In genomic region chr15:82974471-82974870, GRCm38 (mm10) we compare ENCODE assay signal across 28 mouse cellular contexts. TPM values are rescaled to one million over a fixed set of nuclear protein-coding genes. Genes with fewer than 3 reads are reported as not detected.
A peak's percentile ranks its signal among the peaks of the same experiment; 100 is the strongest.
DNase-seq lines count a peak whose midpoint lies in the region; ATAC-seq and TF ChIP-seq lines count a peak whose summit lies in the region.
"Had no signal": no experiment of that assay in that cellular context is flagged by ENCODE, and none has a peak within 500 bp of the region (broad histone marks: within the 10 kb centered on the region; RNA-seq: fewer than 3 reads in every experiment).

No protein-coding gene starts in this region.

- H3K36me3 ChIP-seq in forebrain, embryonic 15.5 days, result no peaks in the 10 kb centered on the region
- H3K36me3 ChIP-seq in forebrain, embryonic 11.5 days (ENCODE audit: control insufficient read depth, insufficient read depth, low read length), result no peaks in the 10 kb centered on the region
- H3K36me3 ChIP-seq in midbrain, embryonic 13.5 days, result no peaks in the 10 kb centered on the region
- no peaks in the 10 kb centered on the region for H3K36me3 ChIP-seq in midbrain, postnatal 0 days (ENCODE audit: insufficient read depth, low read length)
- H3K36me3 ChIP-seq in myocyte (ENCODE audit: control insufficient read depth, insufficient read depth), result no peaks in the 10 kb centered on the region
- H3K36me3 ChIP-seq: forebrain, embryonic 10.5 days; hindbrain, embryonic 10.5 days; hindbrain, embryonic 15.5 days; liver, embryonic 15.5 days; lung, embryonic 15.5 days; neural tube, embryonic 15.5 days had no signal

- no peaks in the 10 kb centered on the region for H3K79me2 ChIP-seq in myocyte (ENCODE audit: control insufficient read depth, insufficient read depth)

- no peak for TF ChIP-seq POLR2A in brain, embryonic 14.5 days (IDR thresholded peaks at IDR 0.05; ENCODE audit: borderline replicate concordance, extremely low read depth, insufficient read depth, insufficient read length, poor library complexity, severe bottlenecking)
- TF ChIP-seq POLR2A in myocyte (IDR thresholded peaks at IDR 0.05; ENCODE audit: insufficient read length, low read depth), result no peak

- ATAC-seq in forebrain, embryonic 15.5 days (replicated peaks), result no peak
- no peak for ATAC-seq in forebrain, embryonic 11.5 days (replicated peaks; ENCODE audit: low FRiP score)
- no peak for ATAC-seq in midbrain, embryonic 13.5 days
- ATAC-seq in midbrain, postnatal 0 days (ENCODE audit: low FRiP score), result no peak
- ATAC-seq: forebrain, postnatal 0 days; Patski had no signal

- 0 out of 2 replicates have a peak, but pooled peaks cover 3% of the 10 kb centered on the region for H3K27me3 ChIP-seq in forebrain, embryonic 15.5 days
- no peaks in the 10 kb centered on the region; the same call in 1 of the 2 replicates for H3K27me3 ChIP-seq in forebrain, embryonic 11.5 days (ENCODE audit: control insufficient read depth, insufficient read depth, low read length)
- H3K27me3 ChIP-seq in midbrain, embryonic 13.5 days, result peaks cover 12% of the 10 kb centered on the region; the same call in 1 of the 2 replicates
- H3K27me3 ChIP-seq in midbrain, postnatal 0 days (ENCODE audit: insufficient read depth, low read length), result no peaks in the 10 kb centered on the region
- peaks cover 68% of the 10 kb centered on the region for H3K27me3 ChIP-seq in myocyte (ENCODE audit: control insufficient read depth, insufficient read depth, insufficient read length)
- H3K27me3 ChIP-seq: liver, embryonic 15.5 days; lung, embryonic 15.5 days had no signal

- TF ChIP-seq CTCF in midbrain, postnatal 0 days (IDR thresholded peaks at IDR 0.05), result no peak
- TF ChIP-seq CTCF in brain, embryonic 14.5 days (IDR thresholded peaks at IDR 0.05; ENCODE audit: borderline replicate concordance, extremely low read depth, insufficient read depth, insufficient read length), result no peak

- DNase-seq in forebrain, embryonic 11.5 days (ENCODE audit: low spot score), result no peak
- no peak for DNase-seq in midbrain, postnatal 0 days (ENCODE audit: low spot score)
- DNase-seq in brain, embryonic 14.5 days (ENCODE audit: low read depth), result peak; percentile 32
- no peak for DNase-seq in cerebellum, adult 18-20 months
- no peak for DNase-seq in yolk sac, embryonic 10.5 days (ENCODE audit: low spot score)
- DNase-seq: adrenal gland, postnatal 10 days; cerebellum, adult 2 months; cerebellum, postnatal 14 days; forebrain, postnatal 0 days; heart, adult 2 months; heart, postnatal 14 days; kidney, adult 8-10 months; kidney, postnatal 4 days; left cerebral cortex, postnatal 4 days; retina, postnatal 1 day; right cerebral cortex, postnatal 14 days had no signal

- H3K9me3 ChIP-seq in forebrain, embryonic 15.5 days, result no peaks in the 10 kb centered on the region
- no peaks in the 10 kb centered on the region for H3K9me3 ChIP-seq in forebrain, embryonic 11.5 days (ENCODE audit: control insufficient read depth, low read length)
- H3K9me3 ChIP-seq in midbrain, embryonic 13.5 days, result no peaks in the 10 kb centered on the region
- H3K9me3 ChIP-seq in midbrain, postnatal 0 days (ENCODE audit: low read length), result no peaks in the 10 kb centered on the region
- H3K9me3 ChIP-seq: forebrain, embryonic 10.5 days; hindbrain, embryonic 10.5 days; hindbrain, embryonic 15.5 days; liver, embryonic 15.5 days; lung, embryonic 15.5 days; neural tube, embryonic 15.5 days had no signal

- H3ac ChIP-seq in myocyte (ENCODE audit: control insufficient read depth, insufficient read length), result no peak overlapping the region

- H3K4me3 ChIP-seq in forebrain, embryonic 15.5 days, result no peak overlapping the region
- no peak overlapping the region for H3K4me3 ChIP-seq in forebrain, embryonic 11.5 days (ENCODE audit: low read depth, low read length)
- no peak overlapping the region for H3K4me3 ChIP-seq in midbrain, embryonic 13.5 days (replicated peaks)
- no peak overlapping the region for H3K4me3 ChIP-seq in midbrain, postnatal 0 days (ENCODE audit: low read depth, low read length)
- no peak overlapping the region for H3K4me3 ChIP-seq in myocyte
- H3K4me3 ChIP-seq: forebrain, embryonic 10.5 days; heart, adult 2 months; hindbrain, embryonic 10.5 days; hindbrain, embryonic 15.5 days; liver, embryonic 15.5 days; lung, embryonic 15.5 days; neural tube, embryonic 15.5 days had no signal

- peaks cover 15% of the 10 kb centered on the region for H3K4me1 ChIP-seq in forebrain, embryonic 15.5 days
- H3K4me1 ChIP-seq in forebrain, embryonic 11.5 days (replicated peaks; ENCODE audit: control insufficient read depth, insufficient read depth, low read length), result no peaks in the 10 kb centered on the region; the same call in 1 of the 2 replicates
- peaks cover 18% of the 10 kb centered on the region for H3K4me1 ChIP-seq in midbrain, embryonic 13.5 days (replicated peaks)
- H3K4me1 ChIP-seq in midbrain, postnatal 0 days (ENCODE audit: insufficient read depth, low read length), result no peaks in the 10 kb centered on the region
- H3K4me1 ChIP-seq: liver, embryonic 15.5 days had no signal

- no peak overlapping the region for H3K9ac ChIP-seq in forebrain, embryonic 15.5 days (replicated peaks)
- H3K9ac ChIP-seq in forebrain, embryonic 11.5 days (ENCODE audit: low read length), result no peak overlapping the region
- H3K9ac ChIP-seq in midbrain, embryonic 13.5 days (replicated peaks), result 0 out of 2 replicates have a peak overlapping the region, but pooled peaks have one; percentile 1
- H3K9ac ChIP-seq in midbrain, postnatal 0 days (replicated peaks; ENCODE audit: low read length, poor library complexity, severe bottlenecking), result no peak overlapping the region
- H3K9ac ChIP-seq: forebrain, postnatal 0 days; hindbrain, embryonic 15.5 days; liver, embryonic 15.5 days; lung, embryonic 15.5 days; neural tube, embryonic 15.5 days had no signal

- peak overlapping the region; percentile 53 for H3K27ac ChIP-seq in forebrain, embryonic 15.5 days (replicated peaks)
- no peak overlapping the region for H3K27ac ChIP-seq in forebrain, embryonic 11.5 days (ENCODE audit: low read depth, low read length)
- no peak overlapping the region for H3K27ac ChIP-seq in midbrain, embryonic 13.5 days
- H3K27ac ChIP-seq in midbrain, postnatal 0 days (ENCODE audit: low read depth, low read length), result no peak overlapping the region
- H3K27ac ChIP-seq: forebrain, embryonic 10.5 days; heart, adult 2 months; hindbrain, embryonic 10.5 days; hindbrain, embryonic 15.5 days; kidney, postnatal 0 days; liver, embryonic 15.5 days; lung, embryonic 15.5 days; neural tube, embryonic 15.5 days had no signal

- WGBS in forebrain, embryonic 15.5 days, result 63% methylated on average over 1 of the region's 1 CpGs
- 89% methylated on average over 1 of the region's 1 CpGs for WGBS in forebrain, embryonic 11.5 days
- WGBS in midbrain, embryonic 13.5 days, result 78% methylated on average over 1 of the region's 1 CpGs
- WGBS in midbrain, postnatal 0 days, result 71% methylated on average over 1 of the region's 1 CpGs

- H3K4me2 ChIP-seq in forebrain, embryonic 15.5 days (replicated peaks), result no peak overlapping the region
- H3K4me2 ChIP-seq in forebrain, embryonic 11.5 days (ENCODE audit: low read depth, low read length, severe bottlenecking), result no peak overlapping the region
- no peak overlapping the region for H3K4me2 ChIP-seq in midbrain, embryonic 13.5 days (replicated peaks)
- H3K4me2 ChIP-seq in midbrain, postnatal 0 days (ENCODE audit: low read depth, low read length, poor library complexity, severe bottlenecking), result no peak overlapping the region
- H3K4me2 ChIP-seq in myocyte (ENCODE audit: low read depth), result no peak overlapping the region
- H3K4me2 ChIP-seq: hindbrain, embryonic 15.5 days; liver, embryonic 15.5 days; lung, embryonic 15.5 days; midbrain, embryonic 11.5 days; neural tube, embryonic 15.5 days had no signal

TF ChIP-seq in myocyte, 11 proteins besides CTCF, POLR2A, EP300 and RAD21:
- no peak for TF ChIP-seq CEBPB (IDR thresholded peaks at IDR 0.05; ENCODE audit: insufficient read depth, poor library complexity, severe bottlenecking)
- peak in 2 of 3 experiments; percentile 21 to 35 for TF ChIP-seq MYOD1 (IDR thresholded peaks at IDR 0.05; ENCODE audit: control insufficient read depth in 1 of 3, insufficient read length in 2 of 3, low read depth in 2 of 3)

RNA-seq across cellular contexts. Expression of gene Tcf20, which starts 13.2 kb away (rescaled TPM):
- 18.2 and 18.7 TPM in 2 replicates for polyA plus RNA-seq in forebrain, embryonic 15.5 days (2015; fragmentation: Nextera tagmentation; extraction: Ambion mirVana)
- 12.1 and 12.6 TPM in 2 replicates for polyA plus RNA-seq in forebrain, embryonic 11.5 days (2014; fragmentation: Nextera tagmentation; extraction: Ambion mirVana)
- polyA plus RNA-seq in midbrain, embryonic 13.5 days (2015; fragmentation: Nextera tagmentation; extraction: Ambion mirVana), result 15.6 and 16.0 TPM in 2 replicates
- 125 and 131 TPM in 2 replicates for total RNA-seq in midbrain, postnatal 0 days (2014; rRNA removed)
- polyA plus RNA-seq in midbrain, postnatal 0 days (2015; fragmentation: Nextera tagmentation; extraction: Ambion mirVana), result 10.6 and 11.8 TPM in 2 replicates
- 34.0 and 46.8 TPM in 2 replicates for polyA plus RNA-seq in brain, embryonic 14.5 days (2012; rRNA removed)
- 11.1 TPM for polyA plus RNA-seq in myocyte (2012; fragmentation: generic; extraction: Trizol)

RNA-seq across cellular contexts. Expression of gene Nfam1, which starts 58.6 kb away (rescaled TPM):
- 1.6 and 1.8 TPM in 2 replicates for polyA plus RNA-seq in forebrain, embryonic 15.5 days (2015; fragmentation: Nextera tagmentation; extraction: Ambion mirVana)
- 1.7 and 2.9 TPM in 2 replicates for polyA plus RNA-seq in forebrain, embryonic 11.5 days (2014; fragmentation: Nextera tagmentation; extraction: Ambion mirVana)
- 2.4 and 2.5 TPM in 2 replicates for polyA plus RNA-seq in midbrain, embryonic 13.5 days (2015; fragmentation: Nextera tagmentation; extraction: Ambion mirVana)
- total RNA-seq in midbrain, postnatal 0 days (2014; rRNA removed), result 3.3 and 4.1 TPM in 2 replicates
- 1.9 and 2.6 TPM in 2 replicates for polyA plus RNA-seq in midbrain, postnatal 0 days (2015; fragmentation: Nextera tagmentation; extraction: Ambion mirVana)
- 1.7 and 2.1 TPM in 2 replicates for polyA plus RNA-seq in brain, embryonic 14.5 days (2012; rRNA removed)
- polyA plus RNA-seq in myocyte (2012; fragmentation: generic; extraction: Trizol), result not detected
- polyA plus RNA-seq: Patski had no signal
